Mouse (Mus musculus) gastrocnemius, postnatal 4 days (tissue): ENCODE measurements around the gene Sstr4. TPM values are rescaled to one million over a fixed set of nuclear protein-coding genes. Genes with fewer than 3 reads are reported as not detected.
A peak's percentile ranks its signal among the peaks of the same experiment; 100 is the strongest.

Experiments
- DNase-seq, 2 experiments: peaks; one replicate each; pipeline ENCODE4 v3.0.0; 2021 to 2022; ENCODE audit warnings: low spot score in 2 of 2, mixed read lengths in 2 of 2
- total RNA-seq, 2 experiments: library from RNA; stranded (reverse); gene quantifications; 2 replicates each; pipeline ENCODE4 v1.2.3; 2021

Sstr4 gene
- total RNA-seq, 2 experiments from 2014 or later: 0.25 to 0.67 TPM

GRCm38 (mm10) chr2:148427553-148427952 lies 32.4 kb downstream of the Sstr4 start:
- DNase-seq: no peak

GRCm38 (mm10) chr2:148428523-148428922 lies 33.4 kb downstream of the Sstr4 start:
- no peak for DNase-seq

GRCm38 (mm10) chr2:148429001-148429505 lies 33.9 kb downstream of the Sstr4 start:
- no peak for DNase-seq

GRCm38 (mm10) chr2:148430941-148431340 lies 35.8 kb downstream of the Sstr4 start:
- no peak for DNase-seq

GRCm38 (mm10) chr2:148432346-148432745 lies 37.2 kb downstream of the Sstr4 start:
- no peak for DNase-seq

GRCm38 (mm10) chr2:148436285-148436684 lies 41.1 kb downstream of the Sstr4 start:
- DNase-seq: no peak

GRCm38 (mm10) chr2:148439691-148440276 lies 44.6 kb downstream of the Sstr4 start:
- no peak for DNase-seq

GRCm38 (mm10) chr2:148441421-148441820 lies 46.3 kb downstream of the Sstr4 start:
- DNase-seq: no peak

- DNase-seq: no peak
These were observed 47.0 kb downstream of the Sstr4 start for GRCm38 (mm10) chr2:148442172-148442571.

- no peak for DNase-seq
These were observed 47.6 kb downstream of the Sstr4 start for GRCm38 (mm10) chr2:148442710-148443109.

GRCm38 (mm10) chr2:148443249-148443958 lies 48.3 kb downstream of the Sstr4 start, which contains the start of gene Cd93:
Gene Cd93, minus strand, starts transcription at chr2:148443563.
- DNase-seq: peak in 1 of 2 experiments; percentile 13

- DNase-seq: no peak
These were observed 49.3 kb downstream of the Sstr4 start for GRCm38 (mm10) chr2:148444472-148444871.

- DNase-seq: no peak
These were observed 50.5 kb downstream of the Sstr4 start for GRCm38 (mm10) chr2:148445616-148446015.

Other genes starting within 250 kb of the Sstr4 start
- gene Thbd, start 12.8 kb downstream of the Sstr4 start, total RNA-seq: 10 to 100 TPM; 20.6 to 23.7 TPM
- gene Cd93, start 48.2 kb downstream of the Sstr4 start, total RNA-seq: 100 to 1,000 TPM; 101 to 104 TPM